Mouse (Mus musculus): ENCODE measurements around the gene Cntnap4.

- TF ChIP-seq POLR2A (IDR thresholded peaks at IDR 0.05; ENCODE audit: borderline replicate concordance, extremely low read depth, low read depth, low read length), result no peak
- TF ChIP-seq CTCF (IDR thresholded peaks at IDR 0.05; ENCODE audit: insufficient read depth, low read length), result no peak
Measured at GRCm38 (mm10) chr8:112695708-112696107, 125.9 kb downstream of the Cntnap4 start.
